Mouse (Mus musculus) heart, postnatal 25 days (tissue): ENCODE data around the gene Utp3. TPM values are rescaled to one million over a fixed set of nuclear protein-coding genes. Genes with fewer than 3 reads are reported as not detected.

ENCODE experiments used
- DNase-seq: peaks from one replicate; pipeline ENCODE4 v3.0.0; 2022; ENCODE audit warnings: low spot score
- intact Hi-C: fragments of 180-260 bp; cut with DNase I; formaldehyde crosslinking; loops from one replicate; pipeline ENCODE4 v1.15.1; 2025
- total RNA-seq, 2 experiments: library from RNA; stranded (reverse); gene quantifications; 2 replicates each; pipeline ENCODE4 v1.2.3; 2021

Gene Utp3
- total RNA-seq, 2 experiments from 2014 or later = 19.3 to 19.9 TPM

GRCm38 (mm10) chr5:88604046-88604445 is 49.8 kb downstream of the Utp3 start:
- intact Hi-C loops = no loop called here

GRCm38 (mm10) chr5:88604641-88605358 is 50.5 kb downstream of the Utp3 start:
- no peak for DNase-seq
- intact Hi-C loops = no loop called here

More at GRCm38 (mm10) chr5:88604046-88604445, 49.8 kb downstream of the Utp3 start:
- DNase-seq = no peak

Other genes starting within 250 kb of the Utp3 start
- gene Prol1, start 237.2 kb upstream of the Utp3 start, total RNA-seq = not detected
- not detected for gene Amtn, start 178.4 kb upstream of the Utp3 start, total RNA-seq
- gene Ambn, start 98.5 kb upstream of the Utp3 start, total RNA-seq = not detected
- gene Enam, start 66.5 kb upstream of the Utp3 start, total RNA-seq = not detected
- gene Jchain, start 26.6 kb upstream of the Utp3 start, total RNA-seq = under 1 TPM in 1 of 2 experiments, not detected in 1; 0.10 TPM
- 10 to 100 TPM; 10.5 to 11.5 TPM for gene Rufy3, start 10.6 kb downstream of the Utp3 start, total RNA-seq
- gene Grsf1, start 121.7 kb downstream of the Utp3 start, total RNA-seq = 100 to 1,000 TPM; 206 to 221 TPM
- 10 to 100 TPM; 28.0 to 28.3 TPM for gene Mob1b, start 166.4 kb downstream of the Utp3 start, total RNA-seq
- 1 to 10 TPM; 3.2 to 3.5 TPM for gene Dck, start 210.5 kb downstream of the Utp3 start, total RNA-seq